Mouse (Mus musculus): ENCODE measurements around the gene Rpia. TPM values are rescaled to one million over a fixed set of nuclear protein-coding genes. Genes with fewer than 3 reads are reported as not detected.
"Not testable (repeated sequence)": the region's sequence is repeated elsewhere in the genome, so short reads cannot be mapped to it uniquely, and the experiment has no call there.

Rpia gene
- 15.1 and 16.2 TPM in 2 replicates for polyA plus RNA-seq (2012; rRNA removed)

DNA sequence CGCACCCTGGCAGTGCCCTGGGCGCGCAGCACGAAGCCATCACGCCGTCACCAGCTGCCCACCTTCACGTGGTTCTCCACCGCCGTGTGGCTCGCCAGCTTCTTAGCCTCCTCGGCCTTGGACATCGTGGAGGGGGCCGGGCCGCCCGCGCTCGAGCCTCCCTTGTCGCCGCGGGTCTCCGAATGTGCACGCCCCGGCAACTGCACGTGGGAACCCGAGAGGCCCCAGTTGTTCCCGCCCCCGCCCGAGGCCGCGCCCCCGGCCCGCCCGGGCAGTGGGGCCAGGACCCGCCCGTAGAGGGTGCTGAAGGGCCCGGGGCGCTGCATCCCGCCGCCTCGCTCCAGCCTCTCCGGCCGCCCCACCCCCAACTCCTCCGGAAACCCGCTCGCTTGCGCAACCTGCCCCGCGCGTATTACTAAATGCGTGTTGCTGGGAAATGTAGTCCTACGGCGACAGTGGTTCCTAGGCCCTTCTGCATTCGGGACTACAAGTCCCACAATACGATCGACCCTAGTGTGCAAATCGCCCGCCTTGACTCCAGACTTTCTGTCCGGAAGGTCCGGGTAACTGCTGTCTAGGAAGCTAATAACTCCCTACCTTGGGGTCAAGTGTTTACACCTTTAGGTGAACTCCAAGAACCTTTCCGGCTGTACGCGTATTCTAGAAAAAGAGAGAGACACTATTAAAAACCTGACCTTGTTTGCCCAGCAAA, at the start of gene Rpia:
Gene Rpia, minus strand, starts transcription at position 409 of the 712 bp plus-strand sequence.
- Histone ChIP-seq H3K4me1 (ENCODE audit: control insufficient read depth, insufficient read depth, low read length) (peaks cover 3% of the 10 kb centered on the region; the same call in 1 of the 2 replicates), H3K4me3 (ENCODE audit: insufficient read depth, low read length) (peak within 1 kb of the TSS; percentile 84), H3K27ac (ENCODE audit: insufficient read depth, low read length) (no peak within 1 kb of the TSS)
- TF ChIP-seq CTCF (IDR thresholded peaks at IDR 0.05; ENCODE audit: extremely low read depth, insufficient read depth, low read length) (no peak), POLR2A (IDR thresholded peaks at IDR 0.05; ENCODE audit: extremely low read depth, insufficient read depth, low read length) (peak; percentile 93)

DNA sequence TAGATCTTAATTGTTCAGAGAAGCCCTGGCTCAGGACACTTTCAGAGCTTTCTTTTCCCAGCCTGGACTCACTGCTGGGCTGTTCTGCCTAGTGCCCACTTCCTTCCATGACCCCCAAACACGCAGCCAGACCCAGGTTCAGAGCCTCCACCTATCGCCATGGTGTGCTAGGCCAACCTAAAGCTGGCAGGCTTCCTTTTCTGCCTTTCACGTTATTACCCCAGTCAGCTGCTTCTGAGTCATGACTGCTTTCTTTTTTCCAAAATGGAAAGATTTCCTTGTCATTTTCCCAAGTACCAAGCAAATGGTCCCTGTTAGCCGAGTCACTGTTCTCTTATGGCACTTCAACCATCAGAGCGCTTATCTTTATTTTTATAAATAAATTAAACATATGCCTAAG, 48.2 kb upstream of the Rpia start:
- H3K27ac ChIP-seq (ENCODE audit: insufficient read depth, low read length): no peak overlapping the region
- H3K4me3 ChIP-seq (ENCODE audit: insufficient read depth, low read length): no peak overlapping the region
- TF ChIP-seq CTCF (IDR thresholded peaks at IDR 0.05; ENCODE audit: extremely low read depth, insufficient read depth, low read length) (no peak), POLR2A (IDR thresholded peaks at IDR 0.05; ENCODE audit: extremely low read depth, insufficient read depth, low read length) (no peak)
- no peaks in the 10 kb centered on the region for H3K4me1 ChIP-seq (ENCODE audit: control insufficient read depth, insufficient read depth, low read length)

DNA sequence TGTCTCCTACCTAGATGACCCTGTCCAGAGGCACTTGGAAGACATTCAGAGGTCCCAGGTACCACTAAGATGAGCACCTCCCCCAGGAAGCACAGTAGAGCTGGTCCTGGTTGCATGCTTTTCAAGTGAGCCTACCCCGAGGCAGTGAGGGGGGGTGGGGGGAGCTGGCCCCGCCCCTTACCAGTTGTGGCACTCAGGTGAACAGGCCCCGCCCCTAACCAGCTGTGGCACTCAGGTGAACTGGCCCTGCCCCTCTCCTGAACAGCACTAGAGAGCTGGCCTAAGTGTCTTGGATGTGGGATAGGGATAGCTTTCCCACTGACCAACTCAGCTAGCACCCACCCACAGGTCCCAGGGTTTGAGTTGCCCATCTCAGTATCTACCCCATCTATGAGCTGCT, 46.5 kb upstream of the Rpia start:
- no peak for TF ChIP-seq POLR2A (IDR thresholded peaks at IDR 0.05; ENCODE audit: extremely low read depth, insufficient read depth, low read length)
- no peak for TF ChIP-seq CTCF (IDR thresholded peaks at IDR 0.05; ENCODE audit: extremely low read depth, insufficient read depth, low read length)

DNA sequence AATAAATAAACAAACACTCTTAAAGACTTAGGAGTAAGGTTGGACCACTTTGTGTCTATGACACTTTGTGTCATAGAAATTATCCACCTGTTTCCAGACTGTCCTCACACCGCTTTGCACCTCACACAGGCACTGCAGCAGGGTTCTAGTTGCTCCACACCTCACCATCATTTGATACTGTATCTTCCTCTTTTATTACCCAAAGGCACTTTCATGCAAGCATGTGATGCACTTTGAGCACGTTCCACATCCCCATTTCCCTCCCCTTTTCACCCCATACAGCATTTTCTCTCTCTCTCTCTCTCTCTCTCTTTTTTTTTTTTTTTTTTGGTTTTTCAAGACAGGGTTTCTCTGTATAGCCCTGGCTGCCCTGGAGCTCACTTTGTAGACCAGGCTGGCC, 45.3 kb upstream of the Rpia start:
- Histone ChIP-seq H3K27ac (ENCODE audit: insufficient read depth, low read length) (no peak overlapping the region), H3K4me1 (ENCODE audit: control insufficient read depth, insufficient read depth, low read length) (no peaks in the 10 kb centered on the region), H3K4me3 (ENCODE audit: insufficient read depth, low read length) (no peak overlapping the region)
- TF ChIP-seq CTCF (IDR thresholded peaks at IDR 0.05; ENCODE audit: extremely low read depth, insufficient read depth, low read length): no peak
- no peak for TF ChIP-seq POLR2A (IDR thresholded peaks at IDR 0.05; ENCODE audit: extremely low read depth, insufficient read depth, low read length)

More for the DNA sequence above, 46.5 kb upstream of the Rpia start:
- Histone ChIP-seq H3K27ac (ENCODE audit: insufficient read depth, low read length) (no peak overlapping the region), H3K4me1 (ENCODE audit: control insufficient read depth, insufficient read depth, low read length) (no peaks in the 10 kb centered on the region), H3K4me3 (ENCODE audit: insufficient read depth, low read length) (no peak overlapping the region)

DNA sequence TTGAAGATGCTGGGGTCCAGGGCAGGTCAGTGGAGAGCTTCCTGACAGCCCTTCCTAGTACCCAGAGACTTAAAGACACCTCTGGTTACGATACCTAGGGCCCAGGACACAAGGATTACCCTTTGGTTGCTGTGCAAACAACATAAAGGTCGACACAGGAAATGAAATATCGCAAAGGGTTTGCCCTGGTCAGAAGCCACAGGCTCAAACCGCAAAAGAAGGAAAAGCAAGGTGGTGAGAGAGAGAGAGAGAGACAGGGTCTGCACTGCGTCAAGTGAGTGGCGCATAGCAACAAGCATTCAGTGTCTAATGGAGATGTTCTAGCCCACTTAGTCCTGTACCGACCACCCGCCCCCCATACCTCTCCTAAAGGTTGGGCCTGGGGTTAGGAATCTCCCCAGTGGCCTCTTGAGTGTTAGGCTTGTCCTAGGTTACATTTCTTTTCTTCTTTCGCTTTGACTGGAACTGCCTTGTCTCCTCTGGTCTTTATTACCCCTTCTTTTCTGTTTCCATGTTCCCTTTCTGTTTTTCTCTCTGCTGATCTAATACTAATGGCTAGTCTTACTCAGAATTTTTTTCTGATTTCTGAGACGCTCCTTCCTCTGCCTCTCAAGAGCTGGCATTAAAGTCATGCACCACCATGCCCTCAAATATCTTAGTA, 39.3 kb upstream of the Rpia start:
- no peaks in the 10 kb centered on the region for H3K4me1 ChIP-seq (ENCODE audit: control insufficient read depth, insufficient read depth, low read length)
- no peak overlapping the region for H3K4me3 ChIP-seq (ENCODE audit: insufficient read depth, low read length)
- H3K27ac ChIP-seq (ENCODE audit: insufficient read depth, low read length): no peak overlapping the region
- TF ChIP-seq CTCF (IDR thresholded peaks at IDR 0.05; ENCODE audit: extremely low read depth, insufficient read depth, low read length): no peak
- no peak for TF ChIP-seq POLR2A (IDR thresholded peaks at IDR 0.05; ENCODE audit: extremely low read depth, insufficient read depth, low read length)

DNA sequence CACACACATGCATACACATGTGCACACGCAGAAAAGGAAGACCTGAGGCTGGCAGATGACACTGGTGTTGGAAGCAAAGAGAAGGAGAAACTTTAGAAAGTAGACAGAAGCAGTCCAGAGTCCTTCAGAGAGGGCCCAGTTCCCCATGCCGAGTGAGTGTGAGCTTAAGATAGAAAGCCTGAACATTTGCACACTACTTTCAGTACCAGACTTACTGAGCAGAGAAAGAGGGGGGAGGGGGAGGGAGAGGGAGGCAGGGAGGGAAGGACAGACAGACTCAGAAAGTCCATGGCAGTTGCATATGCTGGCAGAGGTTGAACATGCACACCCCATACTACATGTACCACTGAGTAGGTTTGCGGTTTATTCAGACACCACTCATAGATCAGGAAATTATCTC, 38.5 kb upstream of the Rpia start:
- H3K27ac ChIP-seq (ENCODE audit: insufficient read depth, low read length): no peak overlapping the region
- no peaks in the 10 kb centered on the region for H3K4me1 ChIP-seq (ENCODE audit: control insufficient read depth, insufficient read depth, low read length)
- TF ChIP-seq CTCF (IDR thresholded peaks at IDR 0.05; ENCODE audit: extremely low read depth, insufficient read depth, low read length) (no peak), POLR2A (IDR thresholded peaks at IDR 0.05; ENCODE audit: extremely low read depth, insufficient read depth, low read length) (no peak)
- no peak overlapping the region for H3K4me3 ChIP-seq (ENCODE audit: insufficient read depth, low read length)

DNA sequence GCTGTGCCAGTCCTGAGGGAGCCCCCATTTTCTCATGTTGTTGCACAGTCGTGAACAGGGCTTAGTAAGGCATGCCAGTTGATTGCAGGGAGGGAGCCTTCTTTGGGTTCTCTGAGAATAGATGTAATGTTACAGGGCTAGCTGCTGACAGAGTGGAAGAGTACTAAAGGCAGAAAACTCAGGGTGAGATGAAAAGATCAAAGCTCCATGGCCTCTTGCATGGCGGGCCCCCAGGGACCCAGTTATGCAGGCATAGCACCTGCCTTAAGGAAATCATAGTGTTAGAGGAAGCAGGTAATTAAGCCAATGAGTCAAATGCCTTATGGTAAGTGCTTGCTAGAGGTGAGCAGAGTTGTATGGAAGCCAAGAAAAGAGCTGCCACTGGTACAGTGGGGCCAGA, 37.4 kb upstream of the Rpia start:
- TF ChIP-seq POLR2A (IDR thresholded peaks at IDR 0.05; ENCODE audit: extremely low read depth, insufficient read depth, low read length) (no peak), CTCF (IDR thresholded peaks at IDR 0.05; ENCODE audit: extremely low read depth, insufficient read depth, low read length) (no peak)
- Histone ChIP-seq H3K4me1 (ENCODE audit: control insufficient read depth, insufficient read depth, low read length) (no peaks in the 10 kb centered on the region; the same call in 1 of the 2 replicates), H3K4me3 (ENCODE audit: insufficient read depth, low read length) (no peak overlapping the region), H3K27ac (ENCODE audit: insufficient read depth, low read length) (no peak overlapping the region)

DNA sequence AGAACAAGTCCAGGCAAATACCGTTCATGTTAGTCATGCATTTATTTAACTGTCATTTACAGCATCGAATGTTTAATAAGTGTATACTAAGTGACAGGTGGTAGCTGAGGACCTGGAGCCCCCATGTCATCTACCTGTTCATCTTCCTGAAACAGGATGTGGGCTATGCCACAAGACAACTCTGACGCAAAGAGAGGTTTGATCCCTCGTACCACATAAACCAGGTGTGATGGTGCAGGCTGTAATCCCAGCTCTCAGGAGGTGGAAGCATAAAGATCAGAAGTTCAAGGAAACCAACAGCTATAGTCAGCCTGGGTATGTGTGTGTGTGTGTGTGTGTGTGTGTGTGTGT, 32.9 kb upstream of the Rpia start:
- TF ChIP-seq POLR2A (IDR thresholded peaks at IDR 0.05; ENCODE audit: extremely low read depth, insufficient read depth, low read length) (no peak), CTCF (IDR thresholded peaks at IDR 0.05; ENCODE audit: extremely low read depth, insufficient read depth, low read length) (no peak)
- no peaks in the 10 kb centered on the region; the same call in 1 of the 2 replicates for H3K4me1 ChIP-seq (ENCODE audit: control insufficient read depth, insufficient read depth, low read length)
- H3K4me3 ChIP-seq (ENCODE audit: insufficient read depth, low read length): peak overlapping the region; percentile 45; the same call in 1 of the 2 replicates
- H3K27ac ChIP-seq (ENCODE audit: insufficient read depth, low read length): no peak overlapping the region

DNA sequence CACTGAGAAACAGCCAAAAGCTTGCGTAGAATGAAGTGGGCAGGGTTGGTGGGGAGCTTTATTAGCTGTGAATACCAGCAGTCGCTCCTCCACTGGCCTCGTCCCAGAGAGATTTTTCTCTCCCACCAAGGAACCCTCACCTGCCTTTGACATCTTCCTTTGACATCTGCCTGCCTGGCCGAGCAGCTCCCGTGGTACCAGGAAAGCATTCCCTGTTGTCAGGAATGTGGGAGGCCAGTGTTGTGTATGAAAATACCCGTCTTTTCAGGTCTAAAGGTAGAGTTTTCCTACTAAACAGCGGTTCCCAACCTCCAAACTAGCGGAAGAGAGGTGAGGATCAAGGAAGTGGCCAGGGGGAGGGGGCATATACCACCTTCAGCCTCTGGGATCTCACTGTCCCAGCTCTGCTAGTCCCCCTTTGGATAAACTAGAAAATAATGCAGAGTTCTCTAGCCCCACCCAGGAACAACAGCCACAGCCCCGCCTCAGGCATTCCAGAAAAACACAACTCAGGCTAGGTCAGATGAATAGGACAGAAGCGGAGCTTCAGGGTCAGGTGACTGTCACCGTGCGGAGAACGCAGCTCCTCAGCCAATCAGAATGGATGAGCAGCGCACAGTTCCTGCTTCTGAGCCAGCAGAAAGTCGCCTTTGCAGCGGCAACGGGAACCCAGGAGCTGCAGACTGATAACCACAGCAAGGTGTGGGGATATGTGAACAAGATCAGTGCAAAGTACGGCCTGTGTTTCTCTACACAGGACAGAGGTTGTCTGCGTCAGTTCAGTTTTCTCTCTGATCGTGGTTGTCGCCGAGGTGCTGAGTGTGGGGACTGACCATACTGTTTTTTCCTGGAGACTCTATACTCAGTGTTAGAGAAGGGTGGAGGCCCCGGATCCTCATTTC, 32.3 kb upstream of the Rpia start:
- peak overlapping the region; percentile 45 for H3K4me3 ChIP-seq (ENCODE audit: insufficient read depth, low read length)
- H3K4me1 ChIP-seq (ENCODE audit: control insufficient read depth, insufficient read depth, low read length): no peaks in the 10 kb centered on the region; the same call in 1 of the 2 replicates
- peak; percentile 86 for TF ChIP-seq POLR2A (IDR thresholded peaks at IDR 0.05; ENCODE audit: extremely low read depth, insufficient read depth, low read length)
- TF ChIP-seq CTCF (IDR thresholded peaks at IDR 0.05; ENCODE audit: extremely low read depth, insufficient read depth, low read length): no peak
- no peak overlapping the region for H3K27ac ChIP-seq (ENCODE audit: insufficient read depth, low read length)

DNA sequence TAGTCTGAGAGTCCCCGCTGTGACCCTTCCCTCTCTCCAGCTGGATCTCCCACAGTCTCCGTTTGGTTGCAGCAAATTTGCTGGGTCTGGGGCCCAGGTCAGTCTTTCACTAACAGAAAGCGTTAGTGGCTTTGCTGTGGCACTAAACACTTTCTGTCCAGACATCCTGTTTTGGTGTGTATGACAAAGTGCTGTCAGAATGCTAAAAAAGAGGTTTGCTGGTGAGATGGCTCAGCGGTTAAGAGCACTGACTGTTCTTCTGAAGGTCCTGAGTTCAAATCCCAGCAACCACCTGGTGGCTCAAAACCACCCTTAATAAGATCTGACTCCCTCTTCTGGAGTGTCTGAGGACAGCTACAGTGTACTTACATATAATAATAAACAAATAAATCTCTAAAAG, 31.2 kb upstream of the Rpia start:
- not testable (repeated sequence) for H3K4me1 ChIP-seq (ENCODE audit: control insufficient read depth, insufficient read depth, low read length); H3K27ac ChIP-seq (ENCODE audit: insufficient read depth, low read length); H3K4me3 ChIP-seq (ENCODE audit: insufficient read depth, low read length)
